Comparison of ENCODE assay signal across 8 mouse cellular contexts in the genomic region with DNA sequence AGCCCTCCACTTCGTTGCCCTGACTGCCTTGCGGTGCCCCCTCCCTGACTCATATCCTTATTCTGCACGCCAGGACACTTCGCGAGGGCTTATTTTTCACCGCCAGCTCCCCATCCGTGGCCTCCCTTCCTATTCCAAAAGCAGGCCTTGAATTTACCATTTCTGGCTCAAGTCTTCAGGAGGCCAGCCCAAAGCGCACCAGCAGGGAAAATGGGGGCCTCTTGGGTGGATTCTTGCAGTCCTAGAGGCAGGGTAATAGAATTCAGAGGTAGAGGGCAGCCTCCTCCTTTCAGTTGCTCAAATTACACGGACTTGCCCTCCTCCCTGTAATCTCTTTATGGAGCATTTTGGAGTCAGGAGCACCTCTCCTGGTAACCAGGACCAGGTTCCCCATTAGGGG. TPM values are rescaled to one million over a fixed set of nuclear protein-coding genes. Genes with fewer than 3 reads are reported as not detected.
A peak's percentile ranks its signal among the peaks of the same experiment; 100 is the strongest.
DNase-seq lines count a peak whose midpoint lies in the region; ATAC-seq lines count a peak whose summit lies in the region.

No protein-coding gene starts in this region.

- ATAC-seq in heart, embryonic 16.5 days (replicated peaks; ENCODE audit: extremely low read depth, insufficient read depth, low FRiP score): peak; percentile 0; the same call in 1 of the 2 replicates
- no peak for ATAC-seq in midbrain, embryonic 12.5 days (ENCODE audit: low FRiP score, low read depth)

- H3K4me3 ChIP-seq in heart, embryonic 16.5 days (ENCODE audit: low read length): peak overlapping the region; percentile 50
- peak overlapping the region; percentile 49 for H3K4me3 ChIP-seq in hindbrain, embryonic 10.5 days
- H3K4me3 ChIP-seq in midbrain, embryonic 12.5 days: peak overlapping the region; percentile 39

- peak overlapping the region; percentile 87 for H3K4me2 ChIP-seq in heart, embryonic 16.5 days (ENCODE audit: low read depth, low read length)
- H3K4me2 ChIP-seq in midbrain, embryonic 12.5 days (replicated peaks): peak overlapping the region; percentile 71

- no peak for DNase-seq in heart, postnatal 25 days (ENCODE audit: low spot score)
- peak; percentile 30 for DNase-seq in MN1 (ENCODE audit: low spot score)
- DNase-seq in hindbrain, embryonic 10.5 days (ENCODE audit: low spot score): no peak
- DNase-seq in urinary bladder, postnatal 36 days (ENCODE audit: low spot score in 2 of 2): no peak
- no peak for DNase-seq in left cerebral cortex, postnatal 10 days (ENCODE audit: extremely low spot score in 1 of 2, low spot score in 2 of 2)
- no peak for DNase-seq in spleen, postnatal 36 days (ENCODE audit: low spot score in 2 of 2)

- peak overlapping the region; percentile 69 for H3K9ac ChIP-seq in heart, embryonic 16.5 days (ENCODE audit: low read length)
- H3K9ac ChIP-seq in midbrain, embryonic 12.5 days (replicated peaks): peak overlapping the region; percentile 28; the same call in 1 of the 2 replicates

- peak overlapping the region; percentile 92 for H3K27ac ChIP-seq in heart, embryonic 16.5 days (ENCODE audit: low read length)
- peak overlapping the region; percentile 86 for H3K27ac ChIP-seq in hindbrain, embryonic 10.5 days
- peak overlapping the region; percentile 65 for H3K27ac ChIP-seq in midbrain, embryonic 12.5 days (replicated peaks)

- H3K36me3 ChIP-seq in heart, embryonic 16.5 days (ENCODE audit: control insufficient read depth, insufficient read depth): no peaks in the 10 kb centered on the region
- H3K36me3 ChIP-seq in hindbrain, embryonic 10.5 days: peaks cover 18% of the 10 kb centered on the region
- H3K36me3 ChIP-seq in midbrain, embryonic 12.5 days: no peaks in the 10 kb centered on the region

- peaks cover 52% of the 10 kb centered on the region for H3K4me1 ChIP-seq in heart, embryonic 16.5 days (ENCODE audit: control insufficient read depth, insufficient read depth, low read length)
- peaks cover 84% of the 10 kb centered on the region for H3K4me1 ChIP-seq in hindbrain, embryonic 10.5 days (replicated peaks)
- peaks cover 68% of the 10 kb centered on the region for H3K4me1 ChIP-seq in midbrain, embryonic 12.5 days

- no peaks in the 10 kb centered on the region for H3K9me3 ChIP-seq in heart, embryonic 16.5 days (replicated peaks; ENCODE audit: control insufficient read depth, low read length)
- H3K9me3 ChIP-seq in hindbrain, embryonic 10.5 days: no peaks in the 10 kb centered on the region
- H3K9me3 ChIP-seq in midbrain, embryonic 12.5 days: no peaks in the 10 kb centered on the region

- peaks cover 12% of the 10 kb centered on the region; the same call in 1 of the 2 replicates for H3K27me3 ChIP-seq in heart, embryonic 16.5 days (ENCODE audit: control insufficient read depth, insufficient read depth, low read length)
- H3K27me3 ChIP-seq in hindbrain, embryonic 10.5 days (ENCODE audit: insufficient read depth, poor library complexity, severe bottlenecking): peaks cover 62% of the 10 kb centered on the region
- H3K27me3 ChIP-seq in midbrain, embryonic 12.5 days: peaks cover 70% of the 10 kb centered on the region

- intact Hi-C loops in heart, postnatal 25 days (cut with DNase I): loop anchor here (2.0 kb wide), 1 partner anchor 29 kb away; no protein-coding TSS in a partner anchor
- intact Hi-C loops in left cerebral cortex, postnatal 10 days (cut with DNase I): no loop called here

- 4% methylated on average over 9 of the region's 9 CpGs for WGBS in heart, embryonic 16.5 days
- under 1% methylated on average over 9 of the region's 9 CpGs for WGBS in hindbrain, embryonic 10.5 days
- WGBS in midbrain, embryonic 12.5 days: 0% methylated on average over 9 of the region's 9 CpGs

RNA-seq across cellular contexts. Expression of a gene that starts 6.0 kb away (rescaled TPM):
- polyA plus RNA-seq in heart, embryonic 16.5 days (2015; fragmentation: Nextera tagmentation; extraction: Ambion mirVana): 7.2 and 8.2 TPM in 2 replicates
- 1 to 10 TPM; 5.2 to 6.3 TPM for total RNA-seq in heart, postnatal 25 days (2021)
- polyA plus RNA-seq in hindbrain, embryonic 10.5 days (2016; fragmentation: Nextera tagmentation; extraction: Ambion mirVana): 12.5 and 14.2 TPM in 2 replicates
- polyA plus RNA-seq in midbrain, embryonic 12.5 days (2016; fragmentation: Nextera tagmentation; extraction: Ambion mirVana): 10.7 and 13.2 TPM in 2 replicates
- total RNA-seq in left cerebral cortex, postnatal 10 days (2021): 1 to 10 TPM; 2.3 to 2.6 TPM

RNA-seq across cellular contexts. Expression of a gene that starts 22.2 kb away (rescaled TPM):
- polyA plus RNA-seq in heart, embryonic 16.5 days (2015; fragmentation: Nextera tagmentation; extraction: Ambion mirVana): 26.9 and 28.9 TPM in 2 replicates
- total RNA-seq in heart, postnatal 25 days (2021): 10 to 100 TPM; 18.1 to 18.2 TPM
- polyA plus RNA-seq in hindbrain, embryonic 10.5 days (2016; fragmentation: Nextera tagmentation; extraction: Ambion mirVana): 46.2 and 51.9 TPM in 2 replicates
- polyA plus RNA-seq in midbrain, embryonic 12.5 days (2016; fragmentation: Nextera tagmentation; extraction: Ambion mirVana): 47.5 and 48.9 TPM in 2 replicates
- total RNA-seq in left cerebral cortex, postnatal 10 days (2021): 10 to 100 TPM; 58.6 to 62.3 TPM
